Mouse (Mus musculus) telencephalon, adult 2 months (tissue): ENCODE results near the gene Trip6.

Source experiments
- DNase-seq: peaks from one replicate; pipeline ENCODE4 v3.0.0-alpha.2; 2011; ENCODE audit warnings: low read depth, low spot score

The Trip6 gene

DNA sequence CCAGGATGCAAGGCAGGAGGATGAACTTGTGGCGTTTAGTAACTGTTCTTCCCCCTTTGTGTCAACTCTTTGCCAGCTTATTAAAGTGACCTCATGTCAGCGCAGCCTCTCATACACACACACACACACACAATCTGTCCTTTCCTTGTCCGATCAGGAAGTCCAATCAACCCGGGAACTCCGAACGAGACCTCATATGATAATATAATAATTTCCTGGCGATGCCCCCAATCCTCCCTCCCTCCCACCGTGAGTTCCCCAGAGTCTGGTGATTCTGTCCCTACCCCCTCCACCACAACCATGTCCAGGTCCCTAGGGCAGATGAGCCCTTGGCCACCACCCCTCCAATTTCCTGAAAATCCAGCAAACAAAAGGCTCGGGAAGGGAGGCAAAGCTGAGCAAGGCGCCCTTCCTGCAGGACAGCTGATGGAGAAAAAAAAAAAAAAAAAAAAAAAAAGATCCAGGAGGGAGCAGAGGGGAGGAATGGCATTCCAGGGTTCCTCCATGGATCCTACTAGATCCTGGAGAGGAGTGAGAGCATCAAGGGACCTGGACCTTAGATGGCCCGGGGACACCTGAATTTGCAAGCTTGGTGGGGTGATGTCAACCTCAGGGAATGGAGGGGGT, 24.6 kb upstream of the Trip6 start:
- DNase-seq, result no peak

DNA sequence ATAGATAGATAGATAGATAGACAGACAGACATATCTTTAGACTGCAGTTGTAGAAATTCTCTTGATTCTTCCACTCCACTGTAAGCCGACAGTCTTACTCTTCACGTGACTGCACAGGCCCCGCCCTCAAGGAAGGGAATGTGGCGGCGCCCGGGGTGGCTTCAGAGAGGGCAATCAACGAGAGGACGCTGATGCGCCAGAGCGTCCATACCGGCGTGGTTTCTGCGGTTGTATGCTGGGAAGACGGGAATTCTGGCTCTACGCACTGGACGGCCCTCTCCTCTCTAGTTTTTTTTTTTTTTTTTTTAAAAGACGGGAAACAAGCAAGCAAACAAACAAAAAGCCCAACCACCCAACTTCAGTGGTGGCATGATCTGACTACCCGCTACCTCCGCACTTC, 24.1 kb upstream of the Trip6 start:
- peak; percentile 95 for DNase-seq

DNA sequence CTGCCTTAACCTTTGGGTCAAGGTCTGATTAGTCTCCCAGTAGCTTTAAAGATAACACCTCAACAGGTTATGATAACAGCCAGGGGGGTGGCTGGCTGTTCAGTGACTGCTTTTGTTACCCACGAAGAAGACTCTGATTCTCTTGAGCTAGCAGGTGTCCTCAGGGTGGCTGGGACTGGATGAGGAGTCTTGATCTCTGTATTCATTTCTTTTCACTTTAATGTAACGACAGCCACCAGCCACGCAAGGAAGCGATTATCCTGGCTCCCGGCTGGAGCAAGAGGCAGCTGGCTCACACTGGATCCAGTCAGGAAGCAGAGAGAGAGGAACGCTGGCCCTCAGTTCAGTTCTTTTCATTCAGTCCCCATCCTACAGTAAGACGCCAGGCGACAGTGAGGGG, 23.0 kb upstream of the Trip6 start:
- no peak for DNase-seq

DNA sequence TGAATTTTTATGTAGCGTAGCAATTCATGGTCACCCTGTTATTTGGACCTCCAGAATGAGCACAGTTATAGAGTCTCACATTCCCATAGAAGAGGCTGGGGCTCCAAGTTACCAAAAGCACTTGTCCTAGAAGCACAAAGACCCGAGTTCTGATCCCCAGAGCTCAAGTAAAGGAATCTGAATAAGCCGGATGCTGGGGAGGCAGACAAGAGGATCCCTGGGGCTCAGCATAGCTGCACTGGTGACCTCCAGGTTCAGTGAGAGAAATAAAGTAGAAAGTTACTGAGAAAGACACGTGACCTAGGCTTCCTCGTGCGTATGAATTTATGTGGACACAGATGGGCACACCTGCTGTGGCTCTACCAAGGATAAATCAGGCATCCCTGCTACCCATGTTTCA, 20.9 kb upstream of the Trip6 start:
- no peak for DNase-seq

DNA sequence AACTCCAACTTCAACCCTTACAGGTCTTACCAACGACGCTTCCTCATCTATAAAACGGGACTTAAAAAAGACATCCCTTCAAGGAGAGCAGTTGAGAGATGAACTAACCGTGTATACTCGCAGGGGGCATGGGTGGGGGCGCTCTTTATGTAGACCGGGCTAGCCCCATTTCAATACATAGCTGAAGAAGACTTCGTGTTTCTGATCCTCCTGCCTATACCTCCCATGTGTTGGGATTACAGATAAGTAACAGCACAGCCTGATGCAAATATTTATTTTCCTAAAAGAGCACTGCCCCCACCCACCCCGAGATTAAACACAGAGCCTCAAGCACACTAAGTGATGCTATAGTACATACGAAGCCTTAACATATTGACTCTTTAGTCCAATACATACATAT, 20.1 kb upstream of the Trip6 start:
- DNase-seq, result no peak

DNA sequence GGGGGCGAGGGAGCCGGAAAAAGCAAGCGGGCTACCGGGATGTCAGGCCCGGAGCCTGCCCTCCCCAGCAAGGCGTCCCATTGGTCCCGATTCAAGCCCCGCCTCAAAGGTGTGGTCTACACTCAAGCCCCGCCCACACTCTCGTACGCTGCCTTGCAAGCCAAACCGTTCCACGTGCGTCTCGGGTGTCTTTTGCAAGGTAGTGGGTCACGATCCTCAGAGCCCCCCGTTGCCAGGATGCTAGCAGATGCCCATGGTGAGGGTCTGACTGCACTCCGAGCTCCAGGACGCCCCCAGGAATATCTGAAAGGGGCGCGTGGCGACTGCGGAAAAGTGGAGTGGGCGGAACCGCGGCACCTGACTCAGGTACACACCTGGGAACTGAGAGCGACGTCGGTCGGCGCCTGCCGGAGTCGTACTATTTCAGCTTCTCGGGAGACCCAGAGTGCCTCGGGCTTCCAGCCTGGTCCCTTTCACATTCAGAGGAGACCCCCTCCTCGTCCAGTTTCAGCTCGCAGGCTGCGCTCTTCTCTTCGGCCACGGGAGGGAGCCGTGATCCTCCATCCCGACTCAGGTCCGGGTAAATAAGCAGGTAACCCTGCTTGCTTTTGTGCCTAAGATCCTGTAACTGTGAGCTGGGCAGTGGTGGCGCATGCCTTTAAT, 19.4 kb upstream of the Trip6 start, which contains the start of gene Slc12a9:
TSS of gene Slc12a9 (minus strand) at position 86 of the 663 bp plus-strand sequence.
- peak; percentile 90 for DNase-seq

DNA sequence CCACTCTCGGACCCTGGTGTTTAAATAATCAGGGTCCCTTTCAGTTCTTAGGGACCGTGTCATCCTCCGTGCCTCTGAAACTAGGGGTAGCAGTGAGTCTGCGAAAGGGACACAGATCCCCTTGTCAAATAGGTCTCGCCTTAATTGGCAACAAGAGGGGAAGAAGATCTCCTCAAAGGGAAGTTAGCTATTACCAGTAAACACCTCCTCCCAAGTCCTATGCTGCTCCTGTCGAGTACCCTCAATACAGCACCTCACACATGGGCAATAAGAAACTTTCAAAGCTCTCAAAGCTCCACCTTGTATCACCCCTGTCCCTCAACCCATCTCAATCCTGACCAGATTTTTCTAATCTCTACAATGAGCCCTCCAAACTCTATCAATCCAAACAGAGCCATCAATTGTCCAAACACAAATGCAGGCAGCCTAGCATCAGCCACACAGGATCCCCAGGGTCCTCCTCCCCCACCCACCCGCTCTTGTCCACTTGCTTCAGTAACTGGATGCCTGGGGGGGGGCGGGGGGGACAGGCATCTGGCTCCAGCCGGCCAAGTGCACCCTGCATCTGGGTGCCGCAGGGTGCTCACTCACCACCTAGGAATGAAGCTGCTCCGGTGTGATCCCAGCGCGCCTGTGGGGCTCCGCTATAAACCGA, 18.8 kb upstream of the Trip6 start:
- no peak for DNase-seq

DNA sequence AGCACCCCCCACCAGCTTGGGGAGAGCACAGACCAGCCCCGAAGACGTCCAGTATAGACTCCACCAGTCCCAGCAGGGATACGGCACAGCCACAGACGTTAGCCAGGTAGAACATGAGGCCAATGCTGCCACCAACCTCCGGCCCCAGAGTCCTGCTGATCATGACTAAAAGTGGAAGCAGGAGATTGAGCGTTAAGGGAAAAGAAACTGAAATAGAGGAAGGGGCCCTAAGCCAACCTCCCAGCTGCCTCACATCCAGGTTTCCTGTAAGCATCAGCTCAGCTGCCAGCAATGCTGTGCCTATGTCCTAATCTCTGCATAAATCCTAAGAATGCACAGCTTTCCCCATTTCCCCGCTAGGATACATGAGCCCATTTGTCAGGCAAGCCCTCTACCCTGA, 16.7 kb upstream of the Trip6 start:
- DNase-seq, result no peak

DNA sequence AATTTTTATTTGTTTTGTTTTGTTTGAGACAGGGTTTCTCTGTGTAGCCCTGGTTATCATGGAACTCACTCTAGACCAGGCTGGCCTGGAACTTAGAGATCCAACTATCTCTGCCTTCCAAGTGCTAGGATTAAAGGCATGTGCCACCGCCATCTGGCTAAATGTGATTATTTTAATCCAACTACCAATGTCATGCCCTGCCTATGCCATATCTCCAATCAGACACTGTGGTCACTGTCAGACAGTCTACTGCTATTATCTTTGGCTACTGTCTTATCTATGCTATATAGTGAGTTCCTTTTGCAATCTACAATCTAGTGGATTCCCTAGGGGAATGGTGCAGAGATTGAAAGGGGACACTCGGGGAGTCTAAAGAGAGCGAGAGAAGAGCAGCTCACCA, 6.8 kb upstream of the Trip6 start:
- DNase-seq, result no peak

DNA sequence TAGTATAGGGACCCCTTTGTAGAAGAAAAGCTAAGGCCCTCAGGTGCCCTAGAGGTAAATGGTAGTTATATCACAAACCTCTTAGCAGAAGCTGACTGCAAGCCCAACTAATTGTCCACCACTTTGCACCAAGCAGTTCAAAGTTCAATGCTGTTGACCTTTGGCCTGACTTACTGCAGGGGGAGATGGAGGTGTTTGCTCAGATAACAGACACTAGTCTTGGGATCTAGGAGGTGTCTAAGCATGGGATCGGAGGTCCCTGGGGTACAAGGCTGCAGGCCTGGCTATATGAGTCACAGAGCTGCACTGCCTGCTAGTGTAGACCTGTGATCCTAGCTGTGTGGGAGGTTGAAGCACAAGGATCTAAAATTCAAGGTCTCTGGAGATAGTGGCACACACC, 4.4 kb upstream of the Trip6 start:
- DNase-seq, result no peak

DNA sequence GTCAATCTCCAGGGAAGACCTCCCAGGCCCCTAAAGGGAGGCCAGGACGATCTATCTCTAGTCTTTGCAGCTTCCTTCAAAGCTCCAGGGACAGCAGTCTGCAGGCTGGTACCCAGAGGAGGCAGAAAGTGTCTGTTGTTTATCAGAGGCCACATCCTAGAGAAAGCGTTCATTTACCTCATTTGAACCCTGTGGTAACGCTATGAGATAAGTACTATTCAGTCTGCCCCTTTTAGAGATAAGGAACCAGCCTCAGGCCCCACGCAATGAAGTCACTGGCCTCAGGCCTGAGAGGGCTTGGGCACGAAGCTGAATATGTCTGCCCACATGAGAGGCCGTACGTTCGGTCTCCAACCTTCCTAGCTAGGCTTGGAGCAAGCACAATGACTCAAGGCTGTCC, 3.2 kb upstream of the Trip6 start:
- DNase-seq, result no peak

DNA sequence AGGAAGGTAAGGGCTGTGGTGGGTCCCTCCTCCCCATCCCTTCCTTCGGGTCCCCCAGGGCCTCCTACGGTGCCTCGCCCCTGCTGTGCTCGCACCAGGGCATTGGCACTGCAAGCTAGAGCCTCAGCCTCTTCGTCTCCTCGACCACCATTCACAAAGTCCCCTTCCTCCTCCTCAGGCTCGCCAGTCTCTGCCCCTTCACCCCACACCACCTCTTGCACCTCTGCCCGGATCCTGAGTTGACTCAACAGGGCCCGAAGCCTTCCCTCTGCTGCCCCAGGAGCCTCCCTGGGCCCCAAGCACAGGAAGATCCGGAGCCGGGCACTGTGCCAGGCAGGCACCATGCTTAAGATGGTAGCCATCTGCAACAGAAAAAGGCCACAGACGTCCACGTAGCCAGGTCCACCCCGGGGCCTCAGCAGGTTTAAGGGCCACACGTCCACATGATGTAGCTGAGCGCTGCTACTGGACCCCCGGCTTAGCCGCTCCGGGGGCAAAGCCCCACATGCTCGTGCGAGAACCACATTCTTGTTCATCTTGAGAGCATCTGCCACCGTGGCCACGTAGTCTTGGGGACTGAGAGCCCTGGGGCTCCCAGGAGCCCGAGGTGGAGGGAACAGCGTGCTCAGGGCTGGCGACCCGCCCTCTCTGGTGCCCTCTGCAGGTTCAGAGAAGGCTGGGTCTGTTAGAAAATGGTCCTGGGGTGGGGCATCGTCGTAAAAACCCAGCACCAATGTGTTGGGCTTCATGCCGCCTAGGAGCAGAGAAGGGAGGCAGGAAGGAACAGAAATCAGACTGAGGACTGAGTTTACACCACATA, 1.1 kb upstream of the Trip6 start:
- DNase-seq, result no peak

DNA sequence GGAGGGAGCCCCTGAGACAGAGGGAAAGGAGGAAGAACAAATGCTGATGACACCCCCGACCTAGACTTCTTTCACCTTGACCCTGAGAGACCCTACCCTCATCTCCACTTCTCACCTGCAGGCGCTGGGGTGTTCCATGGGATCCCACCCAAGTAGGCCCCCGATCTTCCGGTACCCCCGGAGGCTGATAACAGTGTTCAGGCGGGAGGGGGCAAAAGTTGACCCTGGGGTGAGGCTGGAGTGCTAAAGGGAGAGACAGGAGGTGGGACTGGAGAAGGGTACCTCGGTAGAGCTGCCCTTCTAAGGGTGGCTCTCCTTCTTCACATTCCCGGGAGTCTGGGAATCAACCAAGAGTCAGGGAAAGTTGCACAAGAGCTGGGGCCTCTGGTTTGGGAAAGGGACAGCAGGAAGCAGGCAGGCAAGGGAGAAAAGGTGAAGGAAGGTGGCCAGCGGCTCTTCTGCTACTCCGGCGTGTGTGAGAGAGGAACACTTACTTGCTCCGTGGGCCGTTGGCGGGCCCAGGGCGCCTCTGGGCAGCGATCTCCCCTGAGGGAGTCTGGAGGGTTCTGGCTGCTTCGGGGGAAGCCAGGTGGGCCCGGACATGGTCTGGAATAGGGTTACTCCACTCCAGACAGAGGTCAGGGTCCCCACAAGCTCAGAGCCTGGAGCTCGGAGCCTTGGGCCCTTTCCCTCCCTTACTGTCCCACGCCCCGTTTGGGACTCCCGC, 575 bp downstream of the Trip6 start:
- no peak for DNase-seq

DNA sequence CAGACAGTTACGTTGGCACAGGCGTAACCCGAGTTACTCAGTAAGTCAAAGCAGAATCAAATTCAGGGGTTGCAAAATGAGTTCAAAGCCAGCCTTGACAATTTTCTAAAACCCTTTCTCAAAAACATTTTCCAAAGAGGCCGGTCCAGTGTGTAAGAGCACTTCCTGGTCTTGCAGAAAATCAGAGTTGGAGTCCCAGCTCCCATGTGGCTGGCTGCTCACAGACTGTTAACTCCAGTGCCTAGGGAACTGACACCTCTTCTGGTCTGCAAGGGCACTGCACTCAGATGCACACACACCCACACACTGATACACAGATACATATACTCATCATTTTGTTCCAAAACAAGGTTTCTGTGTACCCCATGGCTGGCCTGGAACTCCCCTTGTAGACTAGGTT, 5.8 kb downstream of the Trip6 start:
- no peak for DNase-seq

DNA sequence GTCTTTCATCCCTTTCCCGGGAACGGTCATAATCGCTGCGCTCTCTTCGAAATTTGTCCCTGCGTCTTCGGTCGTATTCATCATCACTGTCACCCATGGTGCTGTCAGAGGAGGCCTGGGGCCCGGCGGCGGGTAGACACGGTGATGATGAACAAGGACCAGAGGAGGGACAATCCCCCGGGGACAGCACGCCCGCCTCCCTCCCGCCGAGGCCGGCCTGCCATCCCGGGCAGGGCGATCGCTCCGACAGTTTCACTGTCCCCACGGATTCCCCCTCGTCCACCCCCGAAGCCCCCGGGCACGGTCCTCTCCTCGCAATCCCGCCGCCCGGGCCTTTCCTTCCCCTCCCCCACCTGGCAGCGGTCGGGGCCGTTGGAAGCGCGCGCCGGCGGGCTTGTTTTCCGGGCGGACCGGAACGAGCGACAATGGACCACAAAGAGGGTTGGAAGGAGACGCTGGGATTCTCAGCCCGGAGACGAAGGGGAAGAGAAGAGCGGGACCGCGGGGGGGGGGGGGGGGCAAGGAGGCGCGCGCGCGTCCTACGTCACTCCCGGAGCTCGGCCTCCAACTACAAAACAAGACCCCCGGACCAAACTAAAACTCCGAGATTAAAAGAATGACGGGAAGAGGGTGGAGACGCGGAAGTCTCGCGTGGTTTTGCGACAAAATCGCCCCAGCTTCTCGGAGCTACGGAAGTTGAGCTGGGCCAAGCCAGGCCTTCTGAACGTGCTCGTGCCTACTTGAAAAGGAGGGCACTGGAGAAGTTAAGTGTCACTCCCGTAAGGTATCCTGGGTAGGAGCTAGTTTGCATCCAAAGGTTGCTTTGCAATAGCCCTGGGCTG, 6.9 kb downstream of the Trip6 start, which contains the start of gene Srrt:
TSS of gene Srrt (minus strand) at position 604 of the 842 bp plus-strand sequence.
- peak; percentile 98 for DNase-seq

DNA sequence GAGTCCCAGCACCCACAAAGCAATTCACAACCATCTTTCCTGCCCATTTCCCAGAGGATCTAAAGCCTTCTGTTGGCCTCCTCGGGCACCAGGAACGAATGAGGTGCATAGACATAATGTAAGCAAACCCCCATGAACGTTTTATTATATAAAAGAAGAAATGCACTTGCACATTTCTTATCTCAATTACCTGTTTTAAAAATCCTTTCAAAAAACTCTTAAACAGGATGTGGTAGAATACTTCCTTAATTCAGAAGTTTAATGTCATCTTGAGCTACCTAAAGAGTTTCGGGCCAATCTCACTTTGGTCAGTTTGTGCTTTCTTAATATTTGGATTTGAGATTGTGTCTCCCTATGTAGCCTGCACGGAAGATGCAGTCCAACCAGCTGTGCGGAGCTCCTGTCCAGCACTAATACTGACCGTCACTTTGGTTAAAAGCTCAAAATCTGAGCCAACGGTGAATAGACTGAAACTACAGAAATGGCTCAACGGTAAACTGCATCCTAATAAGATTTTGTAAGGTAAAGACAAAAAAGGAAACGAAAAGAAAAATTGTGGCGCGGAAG, 7.7 kb downstream of the Trip6 start:
- no peak for DNase-seq

DNA sequence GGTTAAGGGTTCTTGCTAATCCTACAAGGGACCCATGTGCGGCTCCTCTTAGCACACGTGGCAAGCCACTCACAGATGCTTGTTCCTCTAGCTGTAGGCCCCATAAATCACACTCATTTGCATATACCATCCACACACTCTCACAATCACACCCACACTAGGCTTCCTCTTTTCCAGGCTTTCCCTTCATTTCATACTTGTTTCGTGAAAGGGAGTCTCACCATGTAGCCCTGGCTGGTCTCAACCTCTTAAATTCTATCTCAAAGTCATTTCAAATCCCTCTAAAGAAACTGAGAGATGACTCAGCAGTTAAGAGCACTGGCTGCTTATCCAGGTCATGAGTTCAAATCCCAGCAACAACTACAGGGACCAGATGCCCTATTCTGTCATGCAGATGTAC, 8.4 kb downstream of the Trip6 start:
- peak; percentile 65 for DNase-seq

DNA sequence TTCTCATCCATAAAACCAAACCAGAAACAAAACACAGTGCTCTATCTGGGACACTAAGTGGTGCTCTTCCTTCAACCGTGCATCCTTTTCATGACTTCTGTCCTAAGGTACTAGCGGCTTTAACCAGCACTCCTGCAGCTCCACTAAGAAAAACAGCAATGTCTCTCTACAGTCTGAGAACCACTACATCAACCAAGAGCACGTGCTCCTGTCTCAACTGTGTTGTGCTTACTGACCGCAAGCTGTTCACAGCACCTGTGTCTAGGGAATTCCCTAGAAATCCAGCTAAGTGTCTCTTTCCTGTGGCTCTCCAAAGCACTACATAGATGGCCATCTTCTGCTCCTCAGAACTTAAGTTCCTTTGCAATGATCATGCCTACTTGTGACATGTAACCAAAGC, 9.4 kb downstream of the Trip6 start:
- DNase-seq, result no peak

DNA sequence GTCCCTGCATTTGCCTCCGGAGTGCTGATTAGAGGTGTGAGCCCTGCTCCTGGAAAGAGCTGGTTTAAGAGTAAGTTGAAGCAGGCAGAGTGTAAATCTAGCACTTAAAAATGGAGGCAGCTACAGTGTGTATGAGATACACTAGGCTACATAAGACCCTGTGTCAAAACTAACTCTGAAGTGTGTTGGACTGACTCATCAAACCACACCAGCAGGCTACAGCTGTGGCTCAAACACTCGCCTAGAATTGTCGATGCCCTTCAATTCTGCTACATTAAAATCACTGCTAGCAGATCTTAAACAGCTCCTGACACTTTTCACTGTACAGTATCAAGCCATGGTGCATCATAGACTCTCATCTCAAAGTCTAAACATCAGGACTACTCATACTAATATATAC, 10.0 kb downstream of the Trip6 start:
- DNase-seq, result no peak

DNA sequence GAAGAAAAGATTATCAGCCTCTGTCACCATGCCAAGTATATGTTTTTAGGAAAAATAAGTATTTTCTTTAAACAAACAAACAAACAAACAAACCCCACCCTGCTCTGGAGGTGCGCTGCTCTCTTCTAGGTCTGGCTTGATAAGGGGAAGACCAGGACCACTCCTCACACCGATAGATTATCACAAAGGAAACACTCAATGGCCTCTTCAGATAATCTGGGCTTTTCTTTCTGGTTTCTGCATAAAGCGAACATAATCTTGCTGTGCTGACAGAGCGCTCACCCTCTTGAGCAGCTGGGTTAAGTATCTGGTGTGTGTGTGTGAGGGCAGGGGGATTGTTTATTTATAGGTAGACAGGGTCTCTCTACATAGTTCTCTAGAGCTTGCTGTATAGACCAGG, 10.6 kb downstream of the Trip6 start:
- DNase-seq, result no peak
